Mouse (Mus musculus): ENCODE data around the gene Zcchc17. TPM values are rescaled to one million over a fixed set of nuclear protein-coding genes. Genes with fewer than 3 reads are reported as not detected.

The Zcchc17 gene
- total and polyA plus RNA-seq, 3 experiments, result 31.7 to 67.7 (median 51.8) TPM

- no peak within 1 kb of the TSS for H3K9ac ChIP-seq (ENCODE audit: insufficient read depth, low read depth)
- peaks cover 7% of the 10 kb centered on the region for H3K27me3 ChIP-seq (replicated peaks)
- no peak for TF ChIP-seq TBP (conservative IDR thresholded peaks at IDR 0.05; ENCODE audit: low read depth, low read length)
- no peak for TF ChIP-seq ETS1 (conservative IDR thresholded peaks at IDR 0.05; ENCODE audit: low read depth, low read length)
- H3K9me3 ChIP-seq (replicated peaks; ENCODE audit: low read length), result no peaks in the 10 kb centered on the region
- H3K27ac ChIP-seq (ENCODE audit: insufficient read depth, low read depth), result no peak within 1 kb of the TSS
- DNase-seq (ENCODE audit: extremely low read depth), result no peak
- H3K36me3 ChIP-seq (replicated peaks in 1 of 2; ENCODE audit: control insufficient read depth in 1 of 2, insufficient read depth in 1 of 2, low read length in 1 of 2), result peaks cover 0 to 15% of the 10 kb centered on the region in 2 experiments
- no peak within 1 kb of the TSS for H3K4me3 ChIP-seq (replicated peaks in 1 of 3; ENCODE audit: low read depth in 2 of 3, low read length in 2 of 3, poor library complexity in 1 of 3)
- H3K79me2 ChIP-seq (replicated peaks; ENCODE audit: control insufficient read depth, extremely low read depth, insufficient read depth, poor library complexity, severe bottlenecking), result no peaks in the 10 kb centered on the region
- no peak within 1 kb of the TSS for H3K4me2 ChIP-seq (ENCODE audit: insufficient read depth, low read depth, poor library complexity, severe bottlenecking)
- peaks cover 0 to 15% of the 10 kb centered on the region in 2 experiments; a peak in 2 of 4 replicates for H3K4me1 ChIP-seq (ENCODE audit: control insufficient read depth in 1 of 2, insufficient read depth in 2 of 2)
- in situ Hi-C loops (cut with MboI; ENCODE audit: low pct_ligation_motif_present, low pct_unique_long_range_greater_than_20kb, low sequenced_read_pairs) (no loop called here), dilution Hi-C loops (cut with MboI; ENCODE audit: extremely low pct_ligation_motif_present, extremely low pct_unique_long_range_greater_than_20kb, low sequenced_read_pairs) (no loop called here)
These were observed 51.3 kb downstream of the Zcchc17 start, which contains the start of the genes Fabp3 and Gm10570 for GRCm38 (mm10) chr4:130308231-130309081. Gene Fabp3, plus strand, starts transcription at chr4:130308595. Gene Gm10570, minus strand, starts transcription at chr4:130308674.

GRCm38 (mm10) chr4:130307851-130308230, 51.9 kb downstream of the Zcchc17 start:
- dilution Hi-C loops (cut with MboI; ENCODE audit: extremely low pct_ligation_motif_present, extremely low pct_unique_long_range_greater_than_20kb, low sequenced_read_pairs) (no loop called here), in situ Hi-C loops (cut with MboI; ENCODE audit: low pct_ligation_motif_present, low pct_unique_long_range_greater_than_20kb, low sequenced_read_pairs) (no loop called here)
- Histone ChIP-seq H3K36me3 (replicated peaks in 1 of 2; ENCODE audit: control insufficient read depth in 1 of 2, insufficient read depth in 1 of 2, low read length in 1 of 2) (peaks cover 0 to 9% of the 10 kb centered on the region in 2 experiments), H3K27me3 (replicated peaks) (peaks cover 8% of the 10 kb centered on the region), H3K4me3 (replicated peaks in 1 of 3; ENCODE audit: low read depth in 2 of 3, low read length in 2 of 3, poor library complexity in 1 of 3) (no peak overlapping the region), H3K9me3 (replicated peaks; ENCODE audit: low read length) (no peaks in the 10 kb centered on the region), H3K4me1 (ENCODE audit: control insufficient read depth in 1 of 2, insufficient read depth in 2 of 2) (peaks cover 0 to 18% of the 10 kb centered on the region in 2 experiments; a peak in 2 of 4 replicates), H3K4me2 (ENCODE audit: insufficient read depth, low read depth, poor library complexity, severe bottlenecking) (no peak overlapping the region), H3K79me2 (replicated peaks; ENCODE audit: control insufficient read depth, extremely low read depth, insufficient read depth, poor library complexity, severe bottlenecking) (no peaks in the 10 kb centered on the region), H3K9ac (ENCODE audit: insufficient read depth, low read depth) (no peak overlapping the region), H3K27ac (ENCODE audit: insufficient read depth, low read depth) (no peak overlapping the region)
- DNase-seq (ENCODE audit: extremely low read depth), result no peak
- TF ChIP-seq SIN3A (IDR thresholded peaks at IDR 0.05; ENCODE audit: low read length) (no peak), RAD21 (IDR thresholded peaks at IDR 0.05; ENCODE audit: low read depth, low read length) (no peak), NELFE (IDR thresholded peaks at IDR 0.05; ENCODE audit: low read depth, low read length) (no peak), ETS1 (conservative IDR thresholded peaks at IDR 0.05; ENCODE audit: low read depth, low read length) (no peak), E2F4 (IDR thresholded peaks at IDR 0.05; ENCODE audit: insufficient replicate concordance, low read depth, low read length) (no peak), MYC (IDR thresholded peaks at IDR 0.05; ENCODE audit: low read depth, low read length) (no peak), USF2 (conservative IDR thresholded peaks at IDR 0.05; ENCODE audit: low read depth, low read length) (no peak), CHD1 (IDR thresholded peaks at IDR 0.05; ENCODE audit: low read depth, low read length) (no peak), EP300 (IDR thresholded peaks at IDR 0.05; ENCODE audit: low read length) (no peak), TBP (conservative IDR thresholded peaks at IDR 0.05; ENCODE audit: low read depth, low read length) (no peak), ELF1 (IDR thresholded peaks at IDR 0.05; ENCODE audit: low read depth, low read length) (no peak), KAT2A (IDR thresholded peaks at IDR 0.05; ENCODE audit: insufficient replicate concordance, low read length) (no peak), ZC3H11A (IDR thresholded peaks at IDR 0.05; ENCODE audit: low read depth, low read length) (no peak), MXI1 (IDR thresholded peaks at IDR 0.05; ENCODE audit: low read depth, low read length) (no peak), ZMIZ1 (IDR thresholded peaks at IDR 0.05; ENCODE audit: low read depth, low read length) (no peak), BHLHE40 (IDR thresholded peaks at IDR 0.05; ENCODE audit: low read depth, low read length) (no peak), POLR2A (IDR thresholded peaks at IDR 0.05; ENCODE audit: low read depth, low read length) (no peak), USF1 (IDR thresholded peaks at IDR 0.05; ENCODE audit: low read depth, low read length) (no peak), MAFK (IDR thresholded peaks at IDR 0.05; ENCODE audit: insufficient replicate concordance, low read length) (no peak)
